Mouse (Mus musculus) embryonic facial prominence, embryonic 15.5 days (tissue): ENCODE data around the gene Xpr1. TPM values are rescaled to one million over a fixed set of nuclear protein-coding genes. Genes with fewer than 3 reads are reported as not detected.

Source experiments
- ATAC-seq: fragments of 200-750 bp; cut with Nextera tagmentation; 2 replicates; pipeline ENCODE4 v1.8.0; 2017; ENCODE audit warnings: low read depth, moderate TSS enrichment; ENCODE audit not compliant: insufficient number of reproducible peaks, low FRiP score, low TSS enrichment
- H3K27ac ChIP-seq: fragments of 300-500 bp; sonication (generic); replicated peaks from 2 replicates; pipeline ENCODE4 v1.5.1; 2015; ENCODE audit warnings: mild to moderate bottlenecking, inconsistent platforms
- H3K27me3 ChIP-seq: fragments of 300-500 bp; sonication (generic); 2 replicates; pipeline ENCODE4 v1.6.1; 2015; ENCODE audit warnings: inconsistent platforms
- H3K36me3 ChIP-seq: fragments of 300-500 bp; sonication (generic); 2 replicates; pipeline ENCODE4 v1.6.1; 2015; ENCODE audit warnings: mild to moderate bottlenecking, inconsistent platforms
- H3K4me1 ChIP-seq: fragments of 300-500 bp; sonication (generic); 2 replicates; pipeline ENCODE4 v1.6.1; 2015; ENCODE audit warnings: inconsistent platforms
- H3K4me2 ChIP-seq: fragments of 300-500 bp; sonication (generic); replicated peaks from 2 replicates; pipeline ENCODE4 v1.6.1; 2015; ENCODE audit warnings: mild to moderate bottlenecking, inconsistent platforms
- H3K4me3 ChIP-seq: fragments of 300-500 bp; sonication (generic); replicated peaks from 2 replicates; pipeline ENCODE4 v1.5.1; 2015; ENCODE audit warnings: mild to moderate bottlenecking, inconsistent platforms
- H3K9ac ChIP-seq: fragments of 300-500 bp; sonication (generic); 2 replicates; pipeline ENCODE4 v1.6.1; 2015; ENCODE audit warnings: inconsistent platforms
- H3K9me3 ChIP-seq: fragments of 300-500 bp; sonication (generic); replicated peaks from 2 replicates; pipeline ENCODE4 v1.6.1; 2016; ENCODE audit warnings: inconsistent platforms
- WGBS: fragments of 180-500 bp; shearing (Covaris S2); methylation state at CpG from one replicate; pipeline ENCODE4 v1.1.7; 2015; 5-methylcytosine and 5-hydroxymethylcytosine counted together
- polyA plus RNA-seq: library from polyadenylated mRNA; unstranded; fragments of >200 nt; fragmentation: Nextera tagmentation; extraction: Ambion mirVana; gene quantifications from 2 replicates; pipeline ENCODE4 v1.2.1, GENCODE M21; 2015

The Xpr1 gene
- polyA plus RNA-seq, 1 experiment from 2014 or later: 7.3 TPM

DNA sequence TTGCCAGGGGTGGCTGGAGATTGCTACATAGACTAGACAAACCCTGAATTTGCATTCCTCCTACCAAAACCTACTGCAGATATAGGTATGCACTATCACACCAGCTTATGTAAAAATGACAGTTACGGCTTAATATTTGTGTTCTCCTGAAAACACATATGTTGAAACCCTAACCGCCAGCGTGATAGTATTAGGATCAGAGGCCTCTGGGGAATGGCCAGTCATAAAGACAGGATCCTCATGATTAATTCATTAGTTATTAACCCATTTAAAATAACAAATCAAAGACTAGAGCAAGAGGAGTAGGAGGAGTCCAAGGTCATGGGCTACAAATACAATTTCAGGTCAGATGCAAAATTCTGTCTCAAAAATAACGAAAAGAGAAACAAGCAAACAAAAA is 50.8 kb downstream of the Xpr1 start:
- no peak overlapping the region for H3K9ac ChIP-seq
- no peaks in the 10 kb centered on the region for H3K36me3 ChIP-seq
- no peak for ATAC-seq
- no peak overlapping the region for H3K27ac ChIP-seq
- H3K9me3 ChIP-seq: no peaks in the 10 kb centered on the region
- H3K4me2 ChIP-seq: no peak overlapping the region
- H3K27me3 ChIP-seq: no peaks in the 10 kb centered on the region
- no peaks in the 10 kb centered on the region for H3K4me1 ChIP-seq
- no peak overlapping the region for H3K4me3 ChIP-seq
- WGBS: 79% methylated on average over 4 of the region's 4 CpGs

GRCm38 (mm10) chr1:155361502-155362126 is 55.6 kb downstream of the Xpr1 start:
- no peak for ATAC-seq
- Histone ChIP-seq H3K9me3 (no peaks in the 10 kb centered on the region), H3K4me1 (no peaks in the 10 kb centered on the region), H3K27ac (no peak overlapping the region), H3K4me2 (no peak overlapping the region), H3K27me3 (no peaks in the 10 kb centered on the region), H3K36me3 (no peaks in the 10 kb centered on the region), H3K9ac (no peak overlapping the region), H3K4me3 (no peak overlapping the region)
- WGBS: 82% methylated on average over 4 of the region's 4 CpGs

GRCm38 (mm10) chr1:155353096-155353495 is 64.1 kb downstream of the Xpr1 start:
- Histone ChIP-seq H3K4me1 (no peaks in the 10 kb centered on the region), H3K4me2 (no peak overlapping the region), H3K27ac (no peak overlapping the region), H3K36me3 (no peaks in the 10 kb centered on the region), H3K9me3 (no peaks in the 10 kb centered on the region), H3K27me3 (no peaks in the 10 kb centered on the region), H3K9ac (no peak overlapping the region), H3K4me3 (no peak overlapping the region)
- WGBS: 59% methylated on average over 4 of the region's 4 CpGs
- ATAC-seq: no peak

DNA sequence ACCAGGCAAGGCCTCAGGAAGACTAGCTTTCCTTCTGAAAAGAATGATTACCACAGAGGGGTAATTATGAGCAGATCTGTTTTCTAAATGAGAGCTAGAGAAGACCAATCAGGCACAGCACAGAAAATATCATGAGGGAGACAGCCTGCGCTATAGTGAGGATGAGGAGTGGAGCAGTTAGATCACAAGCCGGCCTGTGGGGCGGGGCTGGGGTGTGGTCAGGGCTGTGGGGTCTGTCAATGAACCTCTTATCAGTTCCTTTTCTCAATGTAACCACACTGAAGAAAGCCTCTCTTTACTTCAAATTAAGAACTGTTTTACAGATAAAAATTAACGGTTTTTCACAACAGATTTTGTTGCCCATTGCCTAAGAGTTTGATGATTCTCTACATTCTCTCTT is 65.7 kb downstream of the Xpr1 start:
- 90% methylated on average over 4 of the region's 4 CpGs for WGBS
- no peak overlapping the region for H3K27ac ChIP-seq
- no peaks in the 10 kb centered on the region for H3K4me1 ChIP-seq
- H3K4me2 ChIP-seq: no peak overlapping the region
- no peak overlapping the region for H3K9ac ChIP-seq
- ATAC-seq: no peak
- H3K36me3 ChIP-seq: no peaks in the 10 kb centered on the region
- H3K9me3 ChIP-seq: no peaks in the 10 kb centered on the region
- H3K4me3 ChIP-seq: no peak overlapping the region
- no peaks in the 10 kb centered on the region for H3K27me3 ChIP-seq

GRCm38 (mm10) chr1:155348491-155348890 is 68.7 kb downstream of the Xpr1 start:
- Histone ChIP-seq H3K27ac (no peak overlapping the region), H3K36me3 (no peaks in the 10 kb centered on the region), H3K4me2 (no peak overlapping the region), H3K27me3 (no peaks in the 10 kb centered on the region), H3K9me3 (no peaks in the 10 kb centered on the region), H3K9ac (no peak overlapping the region), H3K4me3 (no peak overlapping the region), H3K4me1 (no peaks in the 10 kb centered on the region)
- no peak for ATAC-seq
- 77% methylated on average over 3 of the region's 3 CpGs for WGBS

GRCm38 (mm10) chr1:155347339-155347738 is 69.9 kb downstream of the Xpr1 start:
- 86% methylated on average over 4 of the region's 4 CpGs for WGBS
- no peak overlapping the region for H3K4me3 ChIP-seq
- H3K27me3 ChIP-seq: no peaks in the 10 kb centered on the region
- no peaks in the 10 kb centered on the region for H3K36me3 ChIP-seq
- no peak for ATAC-seq
- H3K4me1 ChIP-seq: no peaks in the 10 kb centered on the region
- H3K4me2 ChIP-seq: no peak overlapping the region
- H3K9ac ChIP-seq: no peak overlapping the region
- no peak overlapping the region for H3K27ac ChIP-seq
- H3K9me3 ChIP-seq: no peaks in the 10 kb centered on the region

DNA sequence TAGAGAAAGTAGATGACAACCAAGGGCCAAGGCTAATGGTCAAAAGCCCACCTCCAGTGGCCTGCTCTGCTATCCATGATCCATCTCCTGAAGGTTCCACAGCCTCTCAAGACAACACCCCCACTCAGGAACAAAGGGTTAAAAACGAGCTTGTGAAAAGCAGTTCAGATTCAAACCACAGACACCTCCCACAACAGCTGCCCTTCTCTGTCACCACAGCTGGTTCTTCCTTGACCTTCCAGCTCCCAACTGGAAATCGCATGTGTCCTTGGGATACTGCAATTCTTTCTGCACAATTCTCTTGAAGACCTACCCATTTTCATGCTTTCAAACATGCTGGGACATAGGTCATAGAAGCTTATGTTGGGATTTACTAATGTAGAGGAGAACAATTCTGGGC is 73.2 kb downstream of the Xpr1 start:
- 77% methylated on average over 2 of the region's 2 CpGs for WGBS
- Histone ChIP-seq H3K4me2 (no peak overlapping the region), H3K4me1 (no peaks in the 10 kb centered on the region), H3K4me3 (no peak overlapping the region), H3K9ac (no peak overlapping the region), H3K27ac (no peak overlapping the region), H3K36me3 (no peaks in the 10 kb centered on the region), H3K9me3 (no peaks in the 10 kb centered on the region), H3K27me3 (no peaks in the 10 kb centered on the region)
- ATAC-seq: no peak

GRCm38 (mm10) chr1:155339622-155340021 is 77.6 kb downstream of the Xpr1 start:
- WGBS: 77% methylated on average over 2 of the region's 2 CpGs
- no peak for ATAC-seq
- no peaks in the 10 kb centered on the region for H3K4me1 ChIP-seq

DNA sequence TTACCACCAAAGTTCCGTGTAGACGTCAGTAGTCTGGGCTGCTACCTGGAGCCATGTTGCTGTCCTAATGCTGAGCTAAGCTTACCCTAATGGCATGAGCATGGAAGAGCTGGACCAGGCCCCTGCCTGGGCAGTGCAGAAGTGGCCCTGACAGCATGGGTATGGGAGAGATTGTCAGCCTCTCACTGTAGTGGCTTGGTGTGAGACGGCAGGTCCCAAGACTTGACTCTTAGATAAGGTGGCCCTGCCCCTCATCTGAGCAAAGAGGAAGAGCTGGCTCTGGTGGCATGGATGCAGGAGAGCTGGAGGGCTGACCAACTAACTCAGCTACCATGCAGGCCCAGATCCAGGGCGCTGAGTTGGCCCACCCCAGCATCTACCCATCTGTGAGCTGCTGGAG is 79.9 kb downstream of the Xpr1 start:
- no peak overlapping the region for H3K9ac ChIP-seq
- H3K36me3 ChIP-seq: no peaks in the 10 kb centered on the region
- no peaks in the 10 kb centered on the region for H3K27me3 ChIP-seq
- no peaks in the 10 kb centered on the region for H3K9me3 ChIP-seq
- no peak overlapping the region for H3K27ac ChIP-seq
- 88% methylated on average over 4 of the region's 4 CpGs for WGBS
- no peak overlapping the region for H3K4me3 ChIP-seq
- no peak for ATAC-seq
- no peak overlapping the region for H3K4me2 ChIP-seq
- H3K4me1 ChIP-seq: no peaks in the 10 kb centered on the region

More at GRCm38 (mm10) chr1:155339622-155340021, 77.6 kb downstream of the Xpr1 start:
- Histone ChIP-seq H3K9ac (no peak overlapping the region), H3K4me2 (no peak overlapping the region), H3K27me3 (no peaks in the 10 kb centered on the region), H3K36me3 (no peaks in the 10 kb centered on the region), H3K4me3 (no peak overlapping the region), H3K27ac (no peak overlapping the region), H3K9me3 (no peaks in the 10 kb centered on the region)

DNA sequence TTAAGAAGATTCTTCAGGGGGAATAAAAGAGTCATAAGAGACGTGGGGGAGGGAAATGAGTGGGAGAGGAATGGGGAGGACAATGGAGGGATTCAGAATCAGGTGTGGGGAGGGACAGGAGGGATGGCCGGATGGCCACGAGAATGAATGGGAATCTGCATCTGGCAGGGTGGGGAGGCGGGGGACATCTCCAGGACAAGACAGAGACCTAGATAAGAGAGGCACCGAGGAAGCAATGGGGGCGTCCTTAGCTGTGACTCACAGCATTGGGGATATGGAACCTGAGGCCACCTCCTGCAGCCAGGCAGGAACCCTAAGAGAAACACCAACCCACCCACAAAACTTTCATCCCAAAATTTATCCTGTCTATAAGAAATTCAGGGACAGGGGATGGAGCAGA is 81.3 kb downstream of the Xpr1 start:
- 71% methylated on average over 6 of the region's 6 CpGs for WGBS
- Histone ChIP-seq H3K27ac (no peak overlapping the region), H3K27me3 (no peaks in the 10 kb centered on the region), H3K9me3 (no peaks in the 10 kb centered on the region), H3K4me1 (no peaks in the 10 kb centered on the region), H3K4me3 (no peak overlapping the region), H3K9ac (no peak overlapping the region), H3K36me3 (no peaks in the 10 kb centered on the region), H3K4me2 (no peak overlapping the region)
- ATAC-seq: no peak

- Histone ChIP-seq H3K27ac (no peak overlapping the region), H3K4me2 (no peak overlapping the region), H3K36me3 (no peaks in the 10 kb centered on the region), H3K9ac (no peak overlapping the region), H3K27me3 (no peaks in the 10 kb centered on the region), H3K4me3 (no peak overlapping the region), H3K9me3 (no peaks in the 10 kb centered on the region), H3K4me1 (no peaks in the 10 kb centered on the region)
- 58% methylated on average over 1 of the region's 1 CpGs for WGBS
- ATAC-seq: no peak
Measured at GRCm38 (mm10) chr1:155322183-155322582, 95.0 kb downstream of the Xpr1 start.

DNA sequence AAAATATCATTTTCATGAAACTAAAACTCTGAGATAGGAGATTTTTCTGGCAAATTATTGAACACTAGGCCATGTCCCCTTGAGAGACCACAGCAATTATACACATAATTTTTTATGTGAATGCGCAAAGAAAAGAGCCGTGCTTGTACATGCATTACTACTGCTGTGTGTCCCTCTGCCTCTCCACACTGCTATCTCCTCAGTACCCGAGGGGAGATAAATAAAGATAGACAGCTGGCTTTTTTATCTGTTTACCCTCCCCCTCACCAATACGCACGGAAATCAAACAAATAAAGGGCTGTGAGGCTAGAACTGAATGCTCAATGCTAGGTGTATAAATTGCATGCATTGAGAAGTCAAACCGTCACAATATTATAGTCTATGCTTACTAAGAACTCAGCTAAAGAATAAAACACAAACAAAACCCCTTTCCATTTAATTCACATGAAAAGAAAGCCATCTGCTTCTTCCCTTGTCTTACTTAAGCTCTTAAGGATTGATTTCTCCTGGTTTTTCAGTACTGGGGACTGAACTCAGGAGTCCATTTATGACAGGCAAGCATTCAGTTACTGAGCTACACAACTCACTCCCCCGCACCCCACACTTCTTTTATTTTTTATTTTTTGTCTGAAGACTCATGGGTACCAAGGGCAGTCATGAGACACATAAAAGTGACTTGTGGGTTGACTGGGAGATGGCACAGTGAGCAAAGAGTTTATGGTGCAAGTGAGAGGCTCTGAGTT is 97.0 kb downstream of the Xpr1 start:
- no peaks in the 10 kb centered on the region for H3K4me1 ChIP-seq
- no peak for ATAC-seq
- no peaks in the 10 kb centered on the region for H3K9me3 ChIP-seq
- no peak overlapping the region for H3K27ac ChIP-seq
- no peak overlapping the region for H3K4me2 ChIP-seq
- no peaks in the 10 kb centered on the region for H3K27me3 ChIP-seq
- 80% methylated on average over 7 of the region's 7 CpGs for WGBS
- no peak overlapping the region for H3K4me3 ChIP-seq
- no peak overlapping the region for H3K9ac ChIP-seq
- H3K36me3 ChIP-seq: no peaks in the 10 kb centered on the region
